Mouse (Mus musculus): ENCODE measurements around the gene Tigd4. TPM values are rescaled to one million over a fixed set of nuclear protein-coding genes. Genes with fewer than 3 reads are reported as not detected.

Tigd4 gene
- polyA plus RNA-seq, 1 experiment, result not detected

DNA sequence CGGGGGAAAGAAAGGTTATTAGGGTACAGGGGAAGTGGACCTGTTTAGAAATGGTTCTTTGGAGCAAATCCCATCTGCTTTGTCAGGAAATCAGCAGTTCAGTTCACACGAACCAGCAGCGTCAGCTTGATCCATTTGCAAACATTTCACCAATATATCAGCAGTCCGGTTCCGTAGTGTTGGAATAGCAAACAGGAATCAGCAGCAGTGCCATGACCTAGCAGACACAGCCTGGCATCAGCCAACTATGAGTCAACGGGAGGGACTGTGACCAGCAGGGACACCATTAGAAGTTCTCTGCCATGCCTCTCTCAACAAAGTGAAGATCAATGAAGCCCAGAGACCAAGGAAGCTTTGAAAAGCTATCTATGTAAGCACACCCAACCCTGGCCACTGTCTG lies 26.4 kb downstream of the Tigd4 start:
- WGBS, result 93% methylated on average over 6 of the region's 6 CpGs
- Histone ChIP-seq H3K27me3 (ENCODE audit: control insufficient read depth, insufficient read depth, low read length) (no peaks in the 10 kb centered on the region), H3K4me3 (ENCODE audit: extremely low read depth, insufficient read depth, insufficient read length) (no peak overlapping the region), H3K36me3 (ENCODE audit: control insufficient read depth, insufficient read depth, low read length) (no peaks in the 10 kb centered on the region), H3K27ac (ENCODE audit: insufficient read depth, low read length) (no peak overlapping the region), H3K4me1 (ENCODE audit: control insufficient read depth, insufficient read depth, insufficient read length) (no peaks in the 10 kb centered on the region)
- TF ChIP-seq CTCF (IDR thresholded peaks at IDR 0.05; ENCODE audit: extremely low read depth, insufficient read depth, insufficient read length, insufficient replicate concordance), result no peak
- no peak for TF ChIP-seq POLR2A (IDR thresholded peaks at IDR 0.05; ENCODE audit: low read depth, low read length)
- DNase-seq (ENCODE audit: low read depth in 1 of 2, low spot score in 2 of 2), result no peak

DNA sequence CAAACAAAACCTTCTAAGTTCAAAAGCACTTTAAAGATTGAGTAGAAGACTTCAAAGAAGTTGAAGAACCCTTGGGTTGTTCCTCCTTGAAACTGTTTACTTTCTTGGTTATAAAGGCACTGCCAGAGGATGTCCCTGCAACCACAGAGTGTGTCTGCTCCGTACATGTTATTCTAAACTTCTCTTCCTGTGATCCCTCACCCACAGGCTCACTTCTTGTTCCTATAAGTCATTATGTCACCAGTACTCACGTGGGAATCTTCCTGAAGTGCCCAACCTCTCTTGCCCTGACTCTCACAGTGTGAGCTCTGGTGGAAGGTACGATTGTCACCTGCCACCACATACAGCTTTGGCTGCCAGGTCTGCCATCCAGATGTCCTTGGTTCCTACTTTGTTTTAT lies 28.7 kb downstream of the Tigd4 start:
- no peaks in the 10 kb centered on the region for H3K36me3 ChIP-seq (ENCODE audit: control insufficient read depth, insufficient read depth, low read length)
- no peak for DNase-seq (ENCODE audit: low read depth in 1 of 2, low spot score in 2 of 2)
- WGBS, result 13% methylated on average over 3 of the region's 3 CpGs
- H3K27ac ChIP-seq (ENCODE audit: insufficient read depth, low read length), result no peak overlapping the region
- TF ChIP-seq POLR2A (IDR thresholded peaks at IDR 0.05; ENCODE audit: low read depth, low read length) (no peak), CTCF (IDR thresholded peaks at IDR 0.05; ENCODE audit: extremely low read depth, insufficient read depth, insufficient read length, insufficient replicate concordance) (no peak)
- no peaks in the 10 kb centered on the region for H3K4me1 ChIP-seq (ENCODE audit: control insufficient read depth, insufficient read depth, insufficient read length)
- H3K27me3 ChIP-seq (ENCODE audit: control insufficient read depth, insufficient read depth, low read length), result no peaks in the 10 kb centered on the region
- no peak overlapping the region for H3K4me3 ChIP-seq (ENCODE audit: extremely low read depth, insufficient read depth, insufficient read length)

DNA sequence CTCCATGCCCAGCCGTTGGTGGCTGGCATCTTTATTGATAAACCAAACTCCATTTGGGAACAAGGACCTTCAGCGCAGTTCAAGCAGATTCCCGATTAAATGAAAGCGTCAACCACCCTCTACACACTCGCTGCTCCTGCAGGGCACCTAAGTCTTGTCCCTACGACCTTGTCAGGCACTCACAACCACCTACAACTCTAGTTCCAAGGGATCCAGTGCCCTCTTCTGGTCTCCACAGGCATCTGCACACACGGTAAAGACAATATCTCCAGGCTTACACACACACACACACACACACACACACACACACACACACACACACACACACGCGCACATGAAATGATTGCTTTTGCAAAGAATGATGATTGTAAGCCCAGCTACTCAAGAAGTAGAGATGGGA lies 38.2 kb downstream of the Tigd4 start:
- Histone ChIP-seq H3K4me1 (ENCODE audit: control insufficient read depth, insufficient read depth, insufficient read length) (no peaks in the 10 kb centered on the region; the same call in 1 of the 2 replicates), H3K36me3 (ENCODE audit: control insufficient read depth, insufficient read depth, low read length) (no peaks in the 10 kb centered on the region), H3K27ac (ENCODE audit: insufficient read depth, low read length) (no peak overlapping the region), H3K27me3 (ENCODE audit: control insufficient read depth, insufficient read depth, low read length) (no peaks in the 10 kb centered on the region), H3K4me3 (ENCODE audit: extremely low read depth, insufficient read depth, insufficient read length) (no peak overlapping the region)
- 97% methylated on average over 9 of the region's 9 CpGs for WGBS
- TF ChIP-seq CTCF (IDR thresholded peaks at IDR 0.05; ENCODE audit: extremely low read depth, insufficient read depth, insufficient read length, insufficient replicate concordance) (no peak), POLR2A (IDR thresholded peaks at IDR 0.05; ENCODE audit: low read depth, low read length) (no peak)
- DNase-seq (ENCODE audit: low read depth in 1 of 2, low spot score in 2 of 2), result no peak

DNA sequence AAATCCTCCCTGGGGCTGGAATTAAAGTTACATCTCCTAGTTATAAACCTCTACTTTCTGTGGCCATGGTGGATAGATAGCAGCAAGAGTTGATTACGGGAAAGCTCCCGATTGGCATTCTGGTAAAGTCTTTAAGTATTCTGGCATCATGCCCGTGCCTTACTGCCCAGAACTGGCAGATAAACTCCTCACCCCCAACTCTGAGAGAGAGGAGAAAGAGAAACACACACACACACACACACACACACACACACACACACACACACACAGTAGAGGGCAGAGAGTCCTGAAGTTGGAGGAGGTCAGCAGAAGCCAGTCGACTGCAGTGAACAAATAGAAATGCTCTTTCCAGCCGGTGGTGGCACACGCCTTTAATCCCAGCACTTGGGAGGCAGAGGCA lies 43.7 kb downstream of the Tigd4 start:
- no peak for TF ChIP-seq POLR2A (IDR thresholded peaks at IDR 0.05; ENCODE audit: low read depth, low read length)
- no peak for TF ChIP-seq CTCF (IDR thresholded peaks at IDR 0.05; ENCODE audit: extremely low read depth, insufficient read depth, insufficient read length, insufficient replicate concordance)
- Histone ChIP-seq H3K4me3 (ENCODE audit: extremely low read depth, insufficient read depth, insufficient read length) (no peak overlapping the region), H3K27ac (ENCODE audit: insufficient read depth, low read length) (no peak overlapping the region), H3K4me1 (ENCODE audit: control insufficient read depth, insufficient read depth, insufficient read length) (no peaks in the 10 kb centered on the region), H3K27me3 (ENCODE audit: control insufficient read depth, insufficient read depth, low read length) (no peaks in the 10 kb centered on the region), H3K36me3 (ENCODE audit: control insufficient read depth, insufficient read depth, low read length) (no peaks in the 10 kb centered on the region)
- DNase-seq (ENCODE audit: low read depth in 1 of 2, low spot score in 2 of 2), result no peak
- WGBS, result 73% methylated on average over 6 of the region's 6 CpGs

DNA sequence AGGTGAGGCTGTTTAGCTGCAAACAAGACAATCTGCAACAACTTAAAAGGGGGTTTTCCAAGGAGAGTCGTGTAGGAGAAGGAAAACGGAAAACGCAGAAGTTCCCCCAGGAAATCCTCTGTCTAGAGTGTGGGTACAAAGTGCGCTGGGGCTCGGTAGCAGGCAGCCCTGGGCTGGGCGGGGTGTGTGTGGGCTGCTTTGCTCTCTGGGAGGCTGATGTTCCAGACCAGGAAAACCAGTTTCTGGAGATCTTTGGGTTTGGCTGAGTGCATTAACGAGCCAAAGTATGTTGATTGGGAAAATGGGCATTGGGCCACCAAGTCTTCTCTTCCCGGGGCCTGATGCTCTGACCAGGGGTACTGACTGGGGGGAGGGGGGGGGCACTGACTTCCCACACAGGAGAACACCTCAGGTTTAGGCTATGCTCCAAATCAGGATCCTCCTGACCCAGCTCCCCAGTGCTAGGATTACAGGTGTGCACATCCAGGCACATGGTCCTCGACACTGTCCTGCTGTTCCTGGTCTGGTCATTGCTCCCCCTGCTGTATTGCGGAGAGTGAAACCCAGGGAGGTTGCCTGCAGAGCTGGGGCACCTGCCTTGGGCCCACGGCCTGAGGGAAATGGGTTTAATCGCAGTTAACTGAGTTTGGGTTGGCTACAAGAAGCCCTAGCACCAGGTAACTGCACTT lies 44.7 kb downstream of the Tigd4 start:
- no peak overlapping the region for H3K27ac ChIP-seq (ENCODE audit: insufficient read depth, low read length)
- H3K4me1 ChIP-seq (ENCODE audit: control insufficient read depth, insufficient read depth, insufficient read length), result no peaks in the 10 kb centered on the region
- no peak for DNase-seq (ENCODE audit: low read depth in 1 of 2, low spot score in 2 of 2)
- H3K4me3 ChIP-seq (ENCODE audit: extremely low read depth, insufficient read depth, insufficient read length), result no peak overlapping the region
- H3K27me3 ChIP-seq (ENCODE audit: control insufficient read depth, insufficient read depth, low read length), result no peaks in the 10 kb centered on the region
- WGBS, result 51% methylated on average over 12 of the region's 12 CpGs
- no peak for TF ChIP-seq POLR2A (IDR thresholded peaks at IDR 0.05; ENCODE audit: low read depth, low read length)
- no peak for TF ChIP-seq CTCF (IDR thresholded peaks at IDR 0.05; ENCODE audit: extremely low read depth, insufficient read depth, insufficient read length, insufficient replicate concordance)
- no peaks in the 10 kb centered on the region for H3K36me3 ChIP-seq (ENCODE audit: control insufficient read depth, insufficient read depth, low read length)

DNA sequence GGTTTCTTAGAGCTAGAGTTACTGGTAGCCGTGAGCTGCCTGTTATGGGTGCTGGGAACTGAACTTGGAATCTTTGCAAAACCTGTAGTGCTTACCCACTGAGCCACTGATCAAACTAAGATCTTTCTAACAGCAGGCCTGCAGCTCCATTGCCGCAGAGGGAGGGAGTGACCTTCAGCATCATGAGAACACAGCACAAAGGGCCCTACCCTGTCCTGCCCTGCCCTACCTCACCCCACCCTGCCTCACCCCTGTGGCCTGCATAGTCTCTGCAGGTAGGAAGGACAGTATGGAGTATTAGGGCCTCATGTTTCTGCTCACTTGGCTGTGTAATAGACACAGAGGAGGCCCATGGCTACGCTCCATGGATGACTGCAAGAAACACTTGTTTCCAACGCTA lies 45.5 kb downstream of the Tigd4 start:
- WGBS, result 96% methylated on average over 4 of the region's 4 CpGs
- H3K36me3 ChIP-seq (ENCODE audit: control insufficient read depth, insufficient read depth, low read length), result no peaks in the 10 kb centered on the region
- H3K4me3 ChIP-seq (ENCODE audit: extremely low read depth, insufficient read depth, insufficient read length), result no peak overlapping the region
- no peaks in the 10 kb centered on the region for H3K27me3 ChIP-seq (ENCODE audit: control insufficient read depth, insufficient read depth, low read length)
- DNase-seq (ENCODE audit: low read depth in 1 of 2, low spot score in 2 of 2), result no peak
- no peaks in the 10 kb centered on the region for H3K4me1 ChIP-seq (ENCODE audit: control insufficient read depth, insufficient read depth, insufficient read length)
- no peak for TF ChIP-seq POLR2A (IDR thresholded peaks at IDR 0.05; ENCODE audit: low read depth, low read length)
- TF ChIP-seq CTCF (IDR thresholded peaks at IDR 0.05; ENCODE audit: extremely low read depth, insufficient read depth, insufficient read length, insufficient replicate concordance), result no peak
- no peak overlapping the region for H3K27ac ChIP-seq (ENCODE audit: insufficient read depth, low read length)

DNA sequence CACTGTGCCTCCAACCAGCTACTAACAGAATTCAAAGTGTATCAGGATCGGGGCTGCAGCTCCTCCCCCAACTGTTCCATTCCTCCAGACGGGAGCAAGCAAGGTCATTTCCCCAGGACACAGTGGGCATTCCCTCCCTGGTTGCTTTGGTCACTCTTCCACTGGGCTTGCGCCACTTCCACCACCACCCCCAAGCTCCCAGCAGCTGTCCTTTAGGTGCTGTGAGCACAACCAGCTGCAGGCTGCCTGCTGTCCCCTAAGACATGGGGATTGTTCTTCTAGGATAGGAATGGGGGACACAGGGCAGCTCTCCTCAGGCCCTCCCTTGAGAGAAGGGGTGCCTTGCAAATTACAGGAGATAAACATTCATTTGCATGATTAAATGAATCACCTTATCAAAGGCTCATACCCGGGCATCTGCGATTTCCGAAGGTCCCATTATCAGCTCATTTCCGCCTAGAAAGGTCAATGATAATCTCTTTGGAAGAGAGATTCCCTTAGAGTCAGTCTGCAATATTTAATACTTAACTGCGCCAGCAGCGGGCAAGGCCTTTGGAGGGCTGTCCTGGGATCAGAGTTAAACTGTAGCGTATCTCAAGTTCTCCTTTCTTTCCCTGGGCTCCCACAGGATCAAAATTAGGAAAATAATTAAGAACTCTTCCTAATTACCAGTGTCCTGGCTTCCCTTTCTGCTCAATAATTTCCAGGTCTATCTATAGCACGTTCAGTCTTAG lies 46.6 kb downstream of the Tigd4 start:
- no peak for DNase-seq (ENCODE audit: low read depth in 1 of 2, low spot score in 2 of 2)
- Histone ChIP-seq H3K36me3 (ENCODE audit: control insufficient read depth, insufficient read depth, low read length) (no peaks in the 10 kb centered on the region), H3K27ac (ENCODE audit: insufficient read depth, low read length) (no peak overlapping the region), H3K27me3 (ENCODE audit: control insufficient read depth, insufficient read depth, low read length) (no peaks in the 10 kb centered on the region), H3K4me1 (ENCODE audit: control insufficient read depth, insufficient read depth, insufficient read length) (no peaks in the 10 kb centered on the region), H3K4me3 (ENCODE audit: extremely low read depth, insufficient read depth, insufficient read length) (no peak overlapping the region)
- WGBS, result 83% methylated on average over 11 of the region's 11 CpGs
- TF ChIP-seq POLR2A (IDR thresholded peaks at IDR 0.05; ENCODE audit: low read depth, low read length) (no peak), CTCF (IDR thresholded peaks at IDR 0.05; ENCODE audit: extremely low read depth, insufficient read depth, insufficient read length, insufficient replicate concordance) (no peak)

Measured in spleen, adult 2 months (tissue).